Mouse (Mus musculus): ENCODE results near the gene Hnrnpc.

Gene Hnrnpc

GRCm38 (mm10) chr14:52103856-52104676 is at the start of gene Hnrnpc:
Hnrnpc (minus strand) TSS chr14:52104028.
- peak; percentile 100 for DNase-seq (ENCODE audit: inconsistent age in 2 of 2, low spot score in 1 of 2)

- DNase-seq (ENCODE audit: inconsistent age in 2 of 2, low spot score in 1 of 2) = no peak
These were observed 48.8 kb upstream of the Hnrnpc start for GRCm38 (mm10) chr14:52152613-52153012.

GRCm38 (mm10) chr14:52152179-52152578 is 48.4 kb upstream of the Hnrnpc start:
- DNase-seq (ENCODE audit: inconsistent age in 2 of 2, low spot score in 1 of 2) = no peak

- no peak for DNase-seq (ENCODE audit: inconsistent age in 2 of 2, low spot score in 1 of 2)
These were observed 46.1 kb upstream of the Hnrnpc start for GRCm38 (mm10) chr14:52149888-52150287.

GRCm38 (mm10) chr14:52146540-52146939 is 42.7 kb upstream of the Hnrnpc start:
- no peak for DNase-seq (ENCODE audit: inconsistent age in 2 of 2, low spot score in 1 of 2)

- no peak for DNase-seq (ENCODE audit: inconsistent age in 2 of 2, low spot score in 1 of 2)
These were observed 40.3 kb upstream of the Hnrnpc start for GRCm38 (mm10) chr14:52144165-52144564.

- no peak for DNase-seq (ENCODE audit: inconsistent age in 2 of 2, low spot score in 1 of 2)
These were observed 37.8 kb upstream of the Hnrnpc start for GRCm38 (mm10) chr14:52141445-52142127.

GRCm38 (mm10) chr14:52140577-52141444 is 37.0 kb upstream of the Hnrnpc start:
- no peak for DNase-seq (ENCODE audit: inconsistent age in 2 of 2, low spot score in 1 of 2)

- peak in 1 of 2 experiments; percentile 29 for DNase-seq (ENCODE audit: inconsistent age in 2 of 2, low spot score in 1 of 2)
These were observed 29.8 kb upstream of the Hnrnpc start for GRCm38 (mm10) chr14:52133584-52133983.

- no peak for DNase-seq (ENCODE audit: inconsistent age in 2 of 2, low spot score in 1 of 2)
These were observed 20.8 kb upstream of the Hnrnpc start for GRCm38 (mm10) chr14:52124636-52125035.

GRCm38 (mm10) chr14:52123918-52124317 is 20.1 kb upstream of the Hnrnpc start:
- peak; percentile 68 to 90 for DNase-seq (ENCODE audit: inconsistent age in 2 of 2, low spot score in 1 of 2)

GRCm38 (mm10) chr14:52120169-52120568 is 16.3 kb upstream of the Hnrnpc start:
- DNase-seq (ENCODE audit: inconsistent age in 2 of 2, low spot score in 1 of 2) = peak in 1 of 2 experiments; percentile 27

- DNase-seq (ENCODE audit: inconsistent age in 2 of 2, low spot score in 1 of 2) = peak; percentile 56 to 81
These were observed 15.2 kb upstream of the Hnrnpc start for GRCm38 (mm10) chr14:52118823-52119608.

- DNase-seq (ENCODE audit: inconsistent age in 2 of 2, low spot score in 1 of 2) = peak in 1 of 2 experiments; percentile 28
These were observed 14.6 kb upstream of the Hnrnpc start for GRCm38 (mm10) chr14:52118456-52118822.

GRCm38 (mm10) chr14:52117241-52117640 is 13.4 kb upstream of the Hnrnpc start:
- DNase-seq (ENCODE audit: inconsistent age in 2 of 2, low spot score in 1 of 2) = peak in 1 of 2 experiments; percentile 30

GRCm38 (mm10) chr14:52114101-52114500 is 10.3 kb upstream of the Hnrnpc start:
- DNase-seq (ENCODE audit: inconsistent age in 2 of 2, low spot score in 1 of 2) = no peak

GRCm38 (mm10) chr14:52110346-52110745 is 6.5 kb upstream of the Hnrnpc start, which contains the start of gene Rpgrip1:
Rpgrip1 (plus strand) TSS chr14:52110704.
- DNase-seq (ENCODE audit: inconsistent age in 2 of 2, low spot score in 1 of 2) = no peak

- no peak for DNase-seq (ENCODE audit: inconsistent age in 2 of 2, low spot score in 1 of 2)
These were observed 4.2 kb upstream of the Hnrnpc start for GRCm38 (mm10) chr14:52108025-52108424.

GRCm38 (mm10) chr14:52106741-52107140 is 2.9 kb upstream of the Hnrnpc start:
- peak; percentile 35 to 66 for DNase-seq (ENCODE audit: inconsistent age in 2 of 2, low spot score in 1 of 2)

- no peak for DNase-seq (ENCODE audit: inconsistent age in 2 of 2, low spot score in 1 of 2)
These were observed 1.5 kb upstream of the Hnrnpc start for GRCm38 (mm10) chr14:52105308-52105707.

All from adrenal gland, adult (tissue).